Mouse (Mus musculus): ENCODE data around the gene Olfr374.

Gene Olfr374

DNA sequence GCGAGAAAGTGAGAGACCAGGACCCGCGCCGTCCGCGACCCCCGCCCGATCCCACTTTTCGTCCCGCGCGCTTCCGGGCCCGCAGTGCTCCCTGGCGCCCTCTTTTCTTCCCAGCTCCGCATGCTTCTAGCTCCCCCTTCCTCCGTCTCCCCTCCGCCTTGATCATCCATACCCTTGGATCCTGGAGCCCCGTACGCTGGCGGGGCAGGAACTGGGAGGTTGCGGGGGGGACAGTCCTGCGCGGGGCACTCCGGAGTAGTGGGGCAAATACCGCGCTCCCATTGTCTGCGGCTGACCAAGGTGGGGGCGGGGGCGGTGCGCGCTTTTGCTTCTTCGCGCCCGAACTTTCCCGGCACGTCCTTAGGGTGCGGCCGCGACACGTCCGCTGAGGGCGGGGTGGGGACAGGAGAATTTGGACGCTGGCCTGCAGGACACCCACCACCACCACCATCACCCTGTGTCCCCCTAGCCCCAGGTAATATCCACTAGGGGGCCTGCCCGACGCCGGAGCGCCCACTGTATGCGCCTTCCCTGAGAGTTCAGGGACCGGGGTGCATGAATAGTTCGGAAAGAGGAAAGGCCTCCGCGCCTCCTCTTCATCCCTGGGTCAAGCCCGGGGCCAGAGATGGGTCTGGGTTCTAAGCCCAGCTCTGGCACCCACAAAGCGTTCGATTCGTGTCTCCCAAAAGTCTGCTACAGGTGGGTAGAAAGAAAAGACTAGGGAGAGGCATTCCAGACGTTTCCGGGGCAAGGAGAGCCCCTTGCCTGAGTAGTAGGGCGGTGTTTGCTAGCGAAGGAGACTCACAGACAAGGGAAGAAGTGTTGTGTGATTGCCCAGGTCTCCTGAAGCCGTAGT, 28.8 kb downstream of the Olfr374 start:
- in situ Hi-C loops (cut with MboI, MseI), result no loop called here

- in situ Hi-C loops (cut with MboI, MseI), result no loop called here
These were observed 29.6 kb downstream of the Olfr374 start for GRCm38 (mm10) chr8:72136302-72136978.

DNA sequence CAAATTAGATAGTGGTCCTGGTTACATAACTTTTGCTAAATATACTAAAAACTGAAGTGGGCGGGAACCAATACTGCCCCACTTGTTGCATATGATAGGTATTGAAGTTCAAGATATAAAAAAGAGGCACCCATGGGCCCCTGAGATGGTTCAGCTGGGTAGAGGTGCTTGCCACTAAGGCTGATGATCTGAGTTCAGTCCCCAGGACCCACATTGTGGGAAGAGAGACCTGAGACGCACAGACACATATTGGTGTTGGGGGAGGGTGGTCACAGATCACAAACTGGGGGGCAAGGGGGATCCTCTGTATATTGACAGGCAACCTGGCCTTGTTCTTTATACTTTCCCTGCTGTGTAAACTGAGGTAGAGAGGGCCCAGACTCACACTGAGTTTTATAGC, 30.6 kb downstream of the Olfr374 start:
- in situ Hi-C loops (cut with MboI, MseI), result no loop called here

DNA sequence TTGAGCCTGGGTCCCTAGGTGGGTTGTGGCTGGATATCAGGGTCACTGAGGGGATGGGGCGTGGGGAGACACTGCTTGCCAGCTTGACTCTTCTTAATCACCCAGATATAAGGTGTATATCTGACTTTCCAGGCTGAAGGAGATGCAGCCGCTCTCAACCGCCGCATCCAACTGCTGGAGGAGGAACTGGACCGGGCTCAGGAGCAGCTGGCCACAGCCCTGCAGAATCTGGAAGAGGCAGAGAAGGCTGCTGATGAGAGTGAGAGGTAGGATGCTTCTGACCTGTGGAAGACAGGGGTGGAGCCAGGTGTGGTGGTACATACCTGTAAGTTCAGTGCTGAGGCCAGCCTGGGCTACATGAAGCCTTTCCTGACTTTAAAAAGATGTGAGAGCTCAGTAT, 31.6 kb downstream of the Olfr374 start:
- in situ Hi-C loops (cut with MboI, MseI), result no loop called here

DNA sequence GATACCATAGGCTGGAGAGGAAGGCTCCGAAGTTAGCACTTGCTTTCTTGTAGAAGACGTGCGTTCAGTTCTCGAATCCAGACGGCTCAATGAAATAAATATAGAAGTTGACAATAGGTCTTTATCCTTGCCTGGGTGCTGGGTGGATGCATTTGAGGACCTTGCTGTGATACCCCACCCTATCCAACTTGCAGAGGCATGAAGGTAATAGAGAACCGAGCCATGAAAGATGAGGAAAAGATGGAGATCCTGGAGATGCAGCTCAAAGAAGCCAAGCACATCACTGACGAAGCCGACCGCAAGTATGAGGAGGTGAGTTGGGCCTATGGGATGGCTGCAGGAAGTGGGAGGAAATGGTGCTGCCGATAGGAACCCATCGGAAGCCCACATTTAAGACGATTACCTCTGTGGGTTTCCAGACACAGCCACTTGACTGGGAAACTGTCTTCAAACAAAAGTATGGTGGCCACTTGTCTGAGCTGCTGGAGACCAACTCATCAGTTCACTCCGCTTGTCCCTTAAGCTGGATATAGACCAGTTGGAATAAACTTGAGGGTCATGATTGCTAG, 36.5 kb downstream of the Olfr374 start:
- in situ Hi-C loops (cut with MboI, MseI), result no loop called here

- in situ Hi-C loops (cut with MboI, MseI), result no loop called here
These were observed 37.6 kb downstream of the Olfr374 start for GRCm38 (mm10) chr8:72144345-72144975.

DNA sequence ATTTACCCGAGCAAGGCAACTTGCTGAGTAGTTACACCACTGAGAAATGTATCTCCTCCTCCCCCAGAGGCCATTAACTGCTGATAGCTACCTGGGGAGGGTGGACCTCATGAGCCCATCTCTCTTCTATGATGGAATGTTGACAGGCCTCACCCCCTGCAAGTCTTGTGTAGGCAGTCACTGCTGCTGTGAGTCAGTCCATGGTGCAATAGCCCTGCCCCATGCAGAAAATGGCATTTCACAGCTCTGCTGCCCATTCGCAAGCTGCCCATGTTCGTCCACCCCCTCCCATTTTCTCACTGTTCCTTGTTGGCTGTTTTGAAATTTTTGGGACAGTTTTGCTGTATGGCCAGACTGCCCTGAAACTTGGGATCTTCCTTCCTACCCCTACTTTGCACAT, 38.7 kb downstream of the Olfr374 start:
- in situ Hi-C loops (cut with MboI, MseI), result no loop called here

DNA sequence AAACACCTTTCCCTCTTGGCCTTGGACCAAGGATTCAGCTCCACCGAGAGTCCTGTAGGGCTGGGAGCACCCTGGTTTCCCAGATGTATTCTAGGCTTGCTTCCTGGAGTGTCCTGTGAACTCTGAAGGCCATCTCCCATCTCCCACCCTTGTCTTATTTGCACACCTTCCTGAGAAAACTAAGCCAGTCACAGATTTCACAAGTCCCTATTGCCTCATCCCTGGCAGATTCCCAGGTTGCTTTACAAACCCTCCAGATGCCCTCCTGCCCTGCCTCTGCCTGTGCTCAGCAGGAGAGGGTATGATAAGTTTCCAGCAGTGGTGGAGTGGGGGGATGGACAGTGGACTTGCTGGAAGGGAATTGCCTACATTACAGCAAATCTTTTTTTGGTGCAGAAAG, 39.2 kb downstream of the Olfr374 start:
- in situ Hi-C loops (cut with MboI, MseI), result no loop called here

GRCm38 (mm10) chr8:72146556-72146955, 39.7 kb downstream of the Olfr374 start:
- in situ Hi-C loops (cut with MboI, MseI), result no loop called here

DNA sequence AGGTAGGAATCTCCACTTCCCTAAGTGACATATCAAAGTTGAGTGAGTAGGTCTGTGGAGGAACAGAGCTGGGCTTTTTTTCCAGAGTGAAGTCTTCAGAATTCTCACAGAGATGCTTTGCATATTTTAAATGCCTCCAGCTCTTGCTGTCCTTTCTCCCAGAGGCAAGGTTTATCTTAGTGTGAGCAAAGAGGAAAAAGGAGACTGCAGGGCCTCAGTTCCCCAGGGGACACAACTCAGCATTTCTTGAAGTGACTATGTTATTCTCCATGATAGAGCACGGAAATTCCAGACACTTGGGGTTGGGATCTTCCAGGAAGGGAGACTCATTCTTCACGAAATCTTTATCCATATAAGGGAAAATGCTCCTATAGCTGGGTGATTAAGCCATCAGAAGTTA, 40.4 kb downstream of the Olfr374 start:
- in situ Hi-C loops (cut with MboI, MseI), result no loop called here

DNA sequence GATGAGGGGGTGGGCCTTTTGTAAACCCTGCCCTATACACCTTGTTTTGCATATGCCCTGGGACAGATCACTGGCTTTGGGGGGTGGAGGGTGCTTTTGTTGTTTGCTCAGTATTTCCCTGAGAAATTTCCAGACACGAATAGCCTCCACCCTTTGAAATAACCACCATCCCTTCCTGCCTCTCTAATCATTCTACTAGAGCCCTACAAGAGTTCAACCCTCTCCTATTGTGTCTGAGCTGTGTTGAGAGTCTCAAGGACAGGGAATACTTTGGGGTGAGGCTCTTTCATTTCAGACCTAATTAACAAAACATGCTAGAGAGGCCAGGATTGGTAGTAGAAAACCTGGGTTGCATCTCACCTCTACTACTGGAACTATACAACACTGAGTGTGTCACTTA, 42.2 kb downstream of the Olfr374 start:
- in situ Hi-C loops (cut with MboI, MseI), result no loop called here

DNA sequence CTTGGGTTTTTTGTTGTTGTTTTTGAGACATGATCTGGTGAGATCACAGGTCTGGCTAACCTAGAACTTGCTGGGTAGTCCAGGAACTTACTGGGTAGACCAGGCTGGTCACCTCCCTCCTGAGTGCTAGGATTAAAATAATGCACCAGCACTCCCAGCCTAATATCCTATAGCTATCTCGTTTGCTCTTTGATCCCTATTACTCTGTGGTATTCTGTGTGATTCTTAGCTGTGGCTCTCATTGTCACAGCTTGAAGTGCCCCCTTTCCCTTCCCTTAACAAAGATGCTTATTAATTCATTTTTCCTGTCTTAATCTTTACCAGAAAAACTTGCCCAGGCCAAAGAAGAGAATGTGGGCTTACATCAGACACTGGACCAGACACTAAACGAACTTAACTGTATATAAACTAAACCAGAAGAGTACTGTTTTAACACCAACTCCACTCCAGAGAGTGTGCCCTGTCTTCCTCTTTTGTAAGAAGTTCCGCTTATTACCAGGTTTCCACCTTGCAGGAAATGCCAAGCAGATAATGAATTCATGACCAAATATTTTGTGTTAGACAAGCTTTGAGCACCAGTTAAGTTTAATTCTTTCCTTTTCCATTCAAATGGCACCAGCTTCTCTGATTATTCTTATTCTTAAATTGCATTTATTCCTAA, 44.7 kb downstream of the Olfr374 start:
- in situ Hi-C loops (cut with MboI, MseI), result no loop called here

DNA sequence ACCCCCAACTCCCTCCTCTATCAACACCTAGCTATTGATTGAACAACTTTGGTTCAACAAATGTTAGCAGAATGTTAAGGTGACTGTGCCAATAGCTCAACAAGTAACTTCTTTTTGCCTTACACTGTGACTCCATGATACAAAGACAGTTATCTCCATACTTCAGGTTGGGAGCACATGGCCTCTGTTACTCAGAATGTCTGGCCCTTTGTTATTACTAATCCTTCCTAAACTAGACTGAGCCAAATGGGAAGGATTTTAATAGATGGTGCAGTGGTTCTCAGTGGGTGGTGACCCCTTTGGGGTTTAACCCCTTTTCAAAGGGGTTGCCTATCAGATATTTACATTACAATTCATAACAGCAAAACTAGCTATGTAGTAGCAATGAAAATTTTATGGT, 46.5 kb downstream of the Olfr374 start:
- in situ Hi-C loops (cut with MboI, MseI), result no loop called here

- in situ Hi-C loops (cut with MboI, MseI), result no loop called here
These were observed 51.3 kb downstream of the Olfr374 start for GRCm38 (mm10) chr8:72158096-72158495.

GRCm38 (mm10) chr8:72158726-72159125, 51.9 kb downstream of the Olfr374 start:
- in situ Hi-C loops (cut with MboI, MseI), result no loop called here

DNA sequence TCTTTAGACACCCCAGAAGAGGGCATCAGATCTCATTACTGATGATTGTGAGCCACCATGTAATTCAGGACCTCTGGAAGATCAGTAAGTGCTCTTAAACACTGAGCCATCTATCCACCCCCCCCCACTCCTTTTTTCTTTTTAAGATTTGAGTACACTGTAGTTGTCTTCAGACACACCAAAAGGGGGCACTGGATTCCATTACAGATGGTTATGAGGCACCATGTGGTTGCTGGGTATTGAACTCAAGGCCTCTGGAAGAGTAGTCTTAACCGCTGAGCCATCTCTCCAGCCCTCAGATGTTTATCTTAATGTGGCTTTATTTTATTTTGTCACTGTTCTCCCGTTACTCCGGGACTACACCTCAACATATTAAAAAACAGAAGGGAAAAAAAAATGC, 53.2 kb downstream of the Olfr374 start:
- in situ Hi-C loops (cut with MboI, MseI), result loop anchor here in 1 of 2 experiments (5.0 kb wide), 1 partner anchor 57 kb away; the partner anchor contains the start of gene Fam32a

- in situ Hi-C loops (cut with MboI, MseI), result loop anchor here in 1 of 2 experiments (5.0 kb wide), 1 partner anchor 56 kb away; the partner anchor contains the start of gene Fam32a
These were observed 54.2 kb downstream of the Olfr374 start, which contains the start of gene Rab8a for GRCm38 (mm10) chr8:72160707-72161697. Rab8a (plus strand) TSS chr8:72161200.

GRCm38 (mm10) chr8:72162821-72163220, 56.0 kb downstream of the Olfr374 start:
- in situ Hi-C loops (cut with MboI, MseI), result loop anchor here in 1 of 2 experiments (5.0 kb wide), 1 partner anchor 54 kb away; the partner anchor contains the start of gene Fam32a

All from T-helper 17 cell (primary cell).